Mouse (Mus musculus) MEL (cell line): ENCODE data around the gene Cep170b. TPM values are rescaled to one million over a fixed set of nuclear protein-coding genes. Genes with fewer than 3 reads are reported as not detected.

Experiments used
- DNase-seq: peaks from one replicate; pipeline ENCODE4 v3.0.0; 2011; ENCODE audit warnings: low read depth, low spot score
- H3K27ac ChIP-seq: 2 replicates; pipeline ENCODE4 v1.5.1; 2012; ENCODE audit warnings: low read depth, mild to moderate bottlenecking, control low read depth, low read length, moderate library complexity; ENCODE audit not compliant: control insufficient read depth
- H3K27me3 ChIP-seq, 2 experiments: fragments of 150-350 bp in 1 of 2; sonication (generic) in 1 of 2; 2 replicates each; pipeline ENCODE4 v1.6.1; 2012; ENCODE audit warnings: low read length in 2 of 2, mild to moderate bottlenecking in 2 of 2, improper control_type of control experiment in 1 of 2, moderate library complexity in 1 of 2; ENCODE audit not compliant: insufficient read depth in 2 of 2, control insufficient read depth in 1 of 2
- H3K36me3 ChIP-seq, 2 experiments: 2 replicates each; pipeline ENCODE4 v1.6.1; 2012 to 2014; ENCODE audit warnings: low read length in 2 of 2, improper control_type of control experiment in 1 of 2, inconsistent platforms in 1 of 2, mild to moderate bottlenecking in 1 of 2; ENCODE audit not compliant: insufficient read depth in 2 of 2, control insufficient read depth in 1 of 2
- H3K4me1 ChIP-seq, 2 experiments: fragments of 150-350 bp in 1 of 2; sonication (generic) in 1 of 2; 2 replicates each; pipeline ENCODE4 v1.6.1; 2012; ENCODE audit warnings: low read length in 2 of 2, improper control_type of control experiment in 1 of 2, mild to moderate bottlenecking in 1 of 2; ENCODE audit not compliant: insufficient read depth in 2 of 2, control insufficient read depth in 1 of 2
- H3K4me3 ChIP-seq, 2 experiments: fragments of 150-350 bp in 1 of 2; sonication (generic) in 1 of 2; 2 replicates each; pipeline ENCODE4 v1.5.1; 2012; ENCODE audit warnings: low read depth in 2 of 2, low read length in 2 of 2, mild to moderate bottlenecking in 2 of 2, moderate library complexity in 2 of 2, control low read depth in 1 of 2, improper control_type of control experiment in 1 of 2; ENCODE audit not compliant: control insufficient read depth in 1 of 2, insufficient read depth in 1 of 2
- H3K79me2 ChIP-seq: 2 replicates; pipeline ENCODE4 v1.6.1; 2012; ENCODE audit warnings: mild to moderate bottlenecking, low read length, moderate library complexity; ENCODE audit not compliant: control insufficient read depth, poor library complexity, insufficient read depth
- H3K9ac ChIP-seq: 2 replicates; pipeline ENCODE4 v1.6.1; 2012; ENCODE audit warnings: low read depth, mild to moderate bottlenecking, control low read depth, low read length, moderate library complexity; ENCODE audit not compliant: control insufficient read depth, poor library complexity, severe bottlenecking
- H3K9me3 ChIP-seq: fragments of 150-350 bp; sonication (generic); replicated peaks from 2 replicates; pipeline ENCODE4 v1.6.1; 2012; ENCODE audit warnings: mild to moderate bottlenecking, low read length, improper control_type of control experiment, moderate library complexity; ENCODE audit not compliant: insufficient read depth
- CTCF ChIP-seq, 3 experiments: IDR thresholded peaks in 2 of 3; conservative IDR thresholded peaks in 1 of 3; 2 replicates each; pipeline ENCODE4 v1.5.1; 2011 to 2012; ENCODE audit warnings: low read length in 3 of 3, low read depth in 2 of 3, mild to moderate bottlenecking in 2 of 3, improper control_type of control experiment in 1 of 3, inconsistent platforms in 1 of 3, mixed read lengths in 1 of 3, moderate library complexity in 1 of 3; ENCODE audit not compliant: control insufficient read depth in 1 of 3, insufficient read depth in 1 of 3, poor library complexity in 1 of 3, severe bottlenecking in 1 of 3
- ELF1 ChIP-seq: IDR thresholded peaks from 2 replicates; pipeline ENCODE4 v1.6.1; 2014; ENCODE audit warnings: low read depth, mild to moderate bottlenecking, inconsistent platforms, low read length, improper control_type of control experiment, moderate library complexity
- EP300 ChIP-seq, 2 experiments: IDR thresholded peaks; 2 replicates each; pipeline ENCODE4 v1.6.1; 2011; ENCODE audit warnings: improper control_type of control experiment in 2 of 2, low read length in 2 of 2, low read depth in 1 of 2, mild to moderate bottlenecking in 1 of 2
- GABPA ChIP-seq: IDR thresholded peaks from 2 replicates; pipeline ENCODE4 v1.6.1; 2012; ENCODE audit warnings: low read depth, mild to moderate bottlenecking, inconsistent platforms, low read length, improper control_type of control experiment, moderate library complexity
- JUND ChIP-seq: IDR thresholded peaks from 2 replicates; pipeline ENCODE4 v1.6.1; 2011; ENCODE audit warnings: low read depth, mild to moderate bottlenecking, improper control_type of control experiment, low read length
- KAT2A ChIP-seq: conservative IDR thresholded peaks from 2 replicates; pipeline ENCODE4 v1.6.1; 2012; ENCODE audit warnings: low read depth, low read length, improper control_type of control experiment, inconsistent platforms
- MAFK ChIP-seq: IDR thresholded peaks from 2 replicates; pipeline ENCODE4 v1.6.1; 2011; ENCODE audit warnings: low read depth, mild to moderate bottlenecking, low read length, improper control_type of control experiment, borderline replicate concordance
- MAX ChIP-seq: IDR thresholded peaks from 2 replicates; pipeline ENCODE4 v1.6.1; 2011; ENCODE audit warnings: low read length, improper control_type of control experiment
- MAZ ChIP-seq: IDR thresholded peaks from 2 replicates; pipeline ENCODE4 v1.6.1; 2012; ENCODE audit warnings: low read depth, mild to moderate bottlenecking, inconsistent platforms, low read length, improper control_type of control experiment
- MEF2A ChIP-seq: IDR thresholded peaks from 2 replicates; pipeline ENCODE4 v1.6.1; 2014; ENCODE audit warnings: low read depth, mild to moderate bottlenecking, inconsistent platforms, low read length, improper control_type of control experiment; ENCODE audit not compliant: poor library complexity, insufficient replicate concordance, severe bottlenecking; ENCODE audit errors: extremely low read depth
- MYC ChIP-seq: IDR thresholded peaks from 2 replicates; pipeline ENCODE4 v1.6.1; 2011; ENCODE audit warnings: low read depth, mild to moderate bottlenecking, low read length, improper control_type of control experiment, moderate library complexity
- NELFE ChIP-seq: IDR thresholded peaks from 2 replicates; pipeline ENCODE4 v1.6.1; 2011; ENCODE audit warnings: low read depth, low read length, improper control_type of control experiment
- NRF1 ChIP-seq: IDR thresholded peaks from 2 replicates; pipeline ENCODE4 v1.6.1; 2014; ENCODE audit warnings: low read depth, mild to moderate bottlenecking, inconsistent platforms, low read length, improper control_type of control experiment, moderate library complexity; ENCODE audit not compliant: poor library complexity, insufficient read depth, severe bottlenecking
- POLR2A ChIP-seq, 2 experiments: IDR thresholded peaks; 2 replicates each; pipeline ENCODE4 v1.6.1; 2011 to 2012; ENCODE audit warnings: low read length in 2 of 2, mild to moderate bottlenecking in 2 of 2, control low read depth in 1 of 2, improper control_type of control experiment in 1 of 2, low read depth in 1 of 2, moderate library complexity in 1 of 2; ENCODE audit not compliant: control insufficient read depth in 1 of 2, insufficient read depth in 1 of 2, poor library complexity in 1 of 2
- POLR2AphosphoS5 ChIP-seq: IDR thresholded peaks from 2 replicates; pipeline ENCODE4 v1.6.1; 2012; ENCODE audit warnings: low read depth, borderline replicate concordance, mild to moderate bottlenecking, inconsistent platforms, low read length, moderate library complexity, mixed read lengths
- SMC3 ChIP-seq: IDR thresholded peaks from 2 replicates; pipeline ENCODE4 v1.6.1; 2011; ENCODE audit warnings: low read depth, low read length, improper control_type of control experiment
- TBP ChIP-seq: IDR thresholded peaks from 2 replicates; pipeline ENCODE4 v1.8.0; 2011; ENCODE audit warnings: low read depth, low read length, improper control_type of control experiment
- TCF12 ChIP-seq: IDR thresholded peaks from 2 replicates; pipeline ENCODE4 v1.6.1; 2014; ENCODE audit warnings: low read depth, mild to moderate bottlenecking, inconsistent platforms, low read length, improper control_type of control experiment, moderate library complexity
- UBTF ChIP-seq: IDR thresholded peaks from 2 replicates; pipeline ENCODE4 v1.6.1; 2012; ENCODE audit warnings: low read depth, mild to moderate bottlenecking, inconsistent platforms, low read length, improper control_type of control experiment, moderate library complexity, borderline replicate concordance; ENCODE audit not compliant: insufficient read depth
- USF1 ChIP-seq: IDR thresholded peaks from 2 replicates; pipeline ENCODE4 v1.6.1; 2014; ENCODE audit warnings: low read depth, mild to moderate bottlenecking, inconsistent platforms, low read length, improper control_type of control experiment, moderate library complexity
- ZNF384 ChIP-seq: IDR thresholded peaks from 2 replicates; pipeline ENCODE4 v1.6.1; 2012; ENCODE audit warnings: low read depth, mild to moderate bottlenecking, inconsistent platforms, low read length, improper control_type of control experiment
- polyA plus RNA-seq, 2 experiments: library from polyadenylated mRNA; stranded (reverse) in 1 of 2; unstranded in 1 of 2; fragments of >175 nt in 1 of 2; fragments of >200 nt in 1 of 2; gene quantifications; 2 replicates each; pipeline versions ENCODE4 v1.2.1 to v1.2.4; 2012; ENCODE audit warnings: low replicate concordance in 2 of 2, low read depth in 1 of 2; ENCODE audit not compliant: insufficient read length in 2 of 2, insufficient read depth in 1 of 2, missing spikeins in 1 of 2
- total RNA-seq: library from RNA; depleted of rRNA; stranded (reverse); fragments of 300-350 nt; gene quantifications from 2 replicates; pipeline ENCODE4 v1.2.3, GENCODE M21; 2012

Cep170b gene
- total and polyA plus RNA-seq, 3 experiments = 49.7 to 64.0 TPM; not detected in 1

GRCm38 (mm10) chr12:112757896-112758295 lies 37.6 kb downstream of the Cep170b start:
- Histone ChIP-seq H3K4me3 (no peak overlapping the region), H3K27ac (no peak overlapping the region), H3K9ac (no peak overlapping the region), H3K79me2 (no peaks in the 10 kb centered on the region), H3K36me3 (peaks cover 0 to 12% of the 10 kb centered on the region in 2 experiments; a peak in 2 of 4 replicates), H3K4me1 (peaks cover 9 to 18% of the 10 kb centered on the region in 2 experiments; a peak in 3 of 4 replicates), H3K9me3 (no peaks in the 10 kb centered on the region), H3K27me3 (peaks cover 31 to 34% of the 10 kb centered on the region in 2 experiments)
- no peak for DNase-seq
- TF ChIP-seq MEF2A = no peak

GRCm38 (mm10) chr12:112759471-112759870 lies 39.2 kb downstream of the Cep170b start:
- H3K79me2 ChIP-seq = no peaks in the 10 kb centered on the region
- DNase-seq = no peak
- no peak for TF ChIP-seq POLR2A (IDR thresholded peaks at IDR 0.05; ENCODE audit: control insufficient read depth in 1 of 2, insufficient read depth in 1 of 2, low read depth in 1 of 2, low read length in 2 of 2, poor library complexity in 1 of 2)
- no peak for TF ChIP-seq MAFK
- TF ChIP-seq CTCF (IDR thresholded peaks at IDR 0.05 in 2 of 3, conservative IDR thresholded peaks at IDR 0.05 in 1 of 3; ENCODE audit: control insufficient read depth in 1 of 3, insufficient read depth in 1 of 3, low read depth in 2 of 3, low read length in 3 of 3, poor library complexity in 1 of 3, severe bottlenecking in 1 of 3) = 0 out of 6 replicates have a peak, but pooled peaks of 1 of the 3 experiments have one; percentile 7
- no peak for TF ChIP-seq SMC3
- no peak for TF ChIP-seq MEF2A
- H3K4me1 ChIP-seq = peaks cover 9 to 18% of the 10 kb centered on the region in 2 experiments; a peak in 3 of 4 replicates
- H3K4me3 ChIP-seq = no peak overlapping the region
- H3K27ac ChIP-seq = no peak overlapping the region
- H3K36me3 ChIP-seq = peaks cover 0 to 12% of the 10 kb centered on the region in 2 experiments; a peak in 2 of 4 replicates
- peaks cover 19 to 23% of the 10 kb centered on the region in 2 experiments for H3K27me3 ChIP-seq
- H3K9me3 ChIP-seq = no peaks in the 10 kb centered on the region
- no peak overlapping the region for H3K9ac ChIP-seq

- Histone ChIP-seq H3K9me3 (no peaks in the 10 kb centered on the region), H3K27ac (peak within 1 kb of the TSS; percentile 49), H3K9ac (peak within 1 kb of the TSS; percentile 23), H3K4me1 (peaks cover 9 to 18% of the 10 kb centered on the region in 2 experiments; a peak in 3 of 4 replicates), H3K79me2 (no peaks in the 10 kb centered on the region), H3K36me3 (peaks cover 0 to 12% of the 10 kb centered on the region in 2 experiments; a peak in 2 of 4 replicates), H3K27me3 (peaks cover 12 to 17% of the 10 kb centered on the region in 2 experiments), H3K4me3 (peak within 1 kb of the TSS in 1 of 2 experiments; percentile 35; a peak in 1 of 4 replicates)
- peak; percentile 95 for DNase-seq
- TF ChIP-seq POLR2A (IDR thresholded peaks at IDR 0.05; ENCODE audit: control insufficient read depth in 1 of 2, insufficient read depth in 1 of 2, low read depth in 1 of 2, low read length in 2 of 2, poor library complexity in 1 of 2) = peak; percentile 39 to 59; a peak in 2 of 4 replicates
- no peak for TF ChIP-seq POLR2AphosphoS5
- TF ChIP-seq KAT2A = no peak
- TF ChIP-seq EP300 (IDR thresholded peaks at IDR 0.05; ENCODE audit: low read depth in 1 of 2, low read length in 2 of 2) = peak; percentile 52 to 63
- TF ChIP-seq USF1 = no peak
- TF ChIP-seq MAX = peak; percentile 59
- TF ChIP-seq MAZ = peak; percentile 92
- TF ChIP-seq ELF1 = peak; percentile 82
- no peak for TF ChIP-seq TBP
- no peak for TF ChIP-seq MEF2A
- TF ChIP-seq NELFE = no peak; the same call in 1 of the 2 replicates
- TF ChIP-seq GABPA = no peak
- TF ChIP-seq JUND = no peak
- TF ChIP-seq TCF12 = peak; percentile 37; the same call in 1 of the 2 replicates
- 0 out of 2 replicates have a peak, but pooled peaks have one; percentile 53 for TF ChIP-seq UBTF
- TF ChIP-seq MYC = no peak
- no peak for TF ChIP-seq ZNF384
- TF ChIP-seq NRF1 = no peak
Measured at GRCm38 (mm10) chr12:112760154-112760926, 40.1 kb downstream of the Cep170b start, which contains the start of gene Pld4. Gene Pld4 (plus strand): TSS chr12:112760655.
